8 mouse cellular contexts compared by ENCODE assay signal in genomic region chr2:25186575-25186930, GRCm38 (mm10). TPM values are rescaled to one million over a fixed set of nuclear protein-coding genes. Genes with fewer than 3 reads are reported as not detected.
A peak's percentile ranks its signal among the peaks of the same experiment; 100 is the strongest.
DNase-seq lines count a peak whose midpoint lies in the region; ATAC-seq and TF ChIP-seq lines count a peak whose summit lies in the region.
"Had no signal": no experiment of that assay in that cellular context is flagged by ENCODE, and none has a peak within 500 bp of the region (broad histone marks: within the 10 kb centered on the region; RNA-seq: fewer than 3 reads in every experiment).

No protein-coding gene starts in this region.

- H3K4me2 ChIP-seq in lung, embryonic 16.5 days (ENCODE audit: low read depth, low read length) = peak overlapping the region; percentile 94
- H3K4me2 ChIP-seq in forebrain, postnatal 0 days (ENCODE audit: low read depth) = peak overlapping the region; percentile 83
- H3K4me2 ChIP-seq in liver, embryonic 12.5 days = peak overlapping the region; percentile 82
- peak overlapping the region; percentile 85 for H3K4me2 ChIP-seq in stomach, embryonic 16.5 days (ENCODE audit: low read depth, low read length)

- no peak overlapping the region for H3K27ac ChIP-seq in lung, embryonic 16.5 days (ENCODE audit: low read length)
- no peak overlapping the region for H3K27ac ChIP-seq in forebrain, postnatal 0 days (ENCODE audit: low read depth, low read length)
- no peak overlapping the region for H3K27ac ChIP-seq in liver, embryonic 12.5 days
- H3K27ac ChIP-seq in stomach, embryonic 16.5 days (ENCODE audit: low read length) = no peak overlapping the region

- no peak for TF ChIP-seq CTCF in forebrain, postnatal 0 days (IDR thresholded peaks at IDR 0.05; ENCODE audit: low read depth)

- DNase-seq in lung, postnatal 4 days = no peak
- no peak for DNase-seq in forebrain, postnatal 0 days
- no peak for DNase-seq in thymus, postnatal 4 days
- no peak for DNase-seq in layer of hippocampus, adult 9-10 months (ENCODE audit: low spot score)
- DNase-seq: lung, adult 2 months had no signal

- no peak; the same call in 1 of the 2 replicates for ATAC-seq in lung, embryonic 16.5 days (ENCODE audit: low read depth)
- 0 out of 2 replicates have a peak, but pooled peaks have one; percentile 3 for ATAC-seq in forebrain, postnatal 0 days
- ATAC-seq in liver, embryonic 12.5 days = no peak
- ATAC-seq in stomach, embryonic 16.5 days (ENCODE audit: insufficient read depth, low FRiP score) = no peak

- no peaks in the 10 kb centered on the region for H3K36me3 ChIP-seq in lung, embryonic 16.5 days (ENCODE audit: control insufficient read depth, insufficient read depth, low read length)
- no peaks in the 10 kb centered on the region for H3K36me3 ChIP-seq in forebrain, postnatal 0 days (ENCODE audit: insufficient read depth)
- H3K36me3 ChIP-seq in liver, embryonic 12.5 days = no peaks in the 10 kb centered on the region
- no peaks in the 10 kb centered on the region for H3K36me3 ChIP-seq in stomach, embryonic 16.5 days (ENCODE audit: control insufficient read depth, insufficient read depth, low read length)

- H3K27me3 ChIP-seq in lung, embryonic 16.5 days (ENCODE audit: control insufficient read depth, insufficient read depth, low read depth, low read length) = peaks cover 13% of the 10 kb centered on the region
- H3K27me3 ChIP-seq in forebrain, postnatal 0 days (ENCODE audit: insufficient read depth, low read length) = no peaks in the 10 kb centered on the region
- H3K27me3 ChIP-seq in liver, embryonic 12.5 days (replicated peaks) = peaks cover 62% of the 10 kb centered on the region
- H3K27me3 ChIP-seq in stomach, embryonic 16.5 days (ENCODE audit: control insufficient read depth, insufficient read depth, low read length) = peaks cover 21% of the 10 kb centered on the region; the same call in 1 of the 2 replicates

- H3K4me3 ChIP-seq in lung, embryonic 16.5 days (ENCODE audit: low read length) = peak overlapping the region; percentile 57
- H3K4me3 ChIP-seq in forebrain, postnatal 0 days (ENCODE audit: low read depth, low read length) = peak overlapping the region; percentile 52
- H3K4me3 ChIP-seq in liver, embryonic 12.5 days = peak overlapping the region; percentile 53
- peak overlapping the region; percentile 52 for H3K4me3 ChIP-seq in stomach, embryonic 16.5 days (replicated peaks; ENCODE audit: low read length)

- WGBS in lung, embryonic 16.5 days = 32% methylated on average over 5 of the region's 5 CpGs
- WGBS in forebrain, postnatal 0 days = 26% methylated on average over 5 of the region's 5 CpGs
- WGBS in liver, embryonic 12.5 days (ENCODE audit: insufficient replicate concordance) = 37% methylated on average over 5 of the region's 5 CpGs
- 39% methylated on average over 5 of the region's 5 CpGs for WGBS in stomach, embryonic 16.5 days

- peaks cover 7% of the 10 kb centered on the region; the same call in 1 of the 2 replicates for H3K4me1 ChIP-seq in lung, embryonic 16.5 days (replicated peaks; ENCODE audit: control insufficient read depth, insufficient read depth, low read length)
- 0 out of 2 replicates have a peak, but pooled peaks cover 13% of the 10 kb centered on the region for H3K4me1 ChIP-seq in forebrain, postnatal 0 days (ENCODE audit: insufficient read depth)
- peaks cover 32% of the 10 kb centered on the region for H3K4me1 ChIP-seq in liver, embryonic 12.5 days
- H3K4me1 ChIP-seq in stomach, embryonic 16.5 days (ENCODE audit: control insufficient read depth, insufficient read depth, low read length) = peaks cover 12% of the 10 kb centered on the region

- H3K9me3 ChIP-seq in lung, embryonic 16.5 days (ENCODE audit: control insufficient read depth, low read length) = no peaks in the 10 kb centered on the region
- no peaks in the 10 kb centered on the region for H3K9me3 ChIP-seq in forebrain, postnatal 0 days (ENCODE audit: low read length)
- H3K9me3 ChIP-seq in liver, embryonic 12.5 days (replicated peaks) = no peaks in the 10 kb centered on the region
- H3K9me3 ChIP-seq in stomach, embryonic 16.5 days (replicated peaks; ENCODE audit: control insufficient read depth, low read length) = no peaks in the 10 kb centered on the region

- H3K9ac ChIP-seq in lung, embryonic 16.5 days (ENCODE audit: low read length) = no peak overlapping the region; the same call in 1 of the 2 replicates
- 0 out of 2 replicates have a peak overlapping the region, but pooled peaks have one; percentile 77 for H3K9ac ChIP-seq in forebrain, postnatal 0 days
- no peak overlapping the region for H3K9ac ChIP-seq in liver, embryonic 12.5 days
- 0 out of 2 replicates have a peak overlapping the region, but pooled peaks have one; percentile 77 for H3K9ac ChIP-seq in stomach, embryonic 16.5 days (ENCODE audit: low read length)

RNA-seq across cellular contexts. Expression of gene Nrarp, which starts 6.0 kb away (rescaled TPM):
- 9.8 and 10.0 TPM in 2 replicates for polyA plus RNA-seq in lung, embryonic 16.5 days (2015; fragmentation: Nextera tagmentation; extraction: Ambion mirVana)
- 38.2 and 40.0 TPM in 2 replicates for total RNA-seq in forebrain, postnatal 0 days (2014; rRNA removed)
- 17.0 and 17.8 TPM in 2 replicates for polyA plus RNA-seq in forebrain, postnatal 0 days (2015; fragmentation: Nextera tagmentation; extraction: Ambion mirVana)
- polyA plus RNA-seq in liver, embryonic 12.5 days (2016; fragmentation: Nextera tagmentation; extraction: Ambion mirVana) = 5.9 and 6.2 TPM in 2 replicates
- 9.9 and 11.0 TPM in 2 replicates for polyA plus RNA-seq in stomach, embryonic 16.5 days (2015; fragmentation: Nextera tagmentation; extraction: Ambion mirVana)

RNA-seq across cellular contexts. Expression of gene Tor4a, which starts 10.1 kb away (rescaled TPM):
- polyA plus RNA-seq in lung, embryonic 16.5 days (2015; fragmentation: Nextera tagmentation; extraction: Ambion mirVana) = 10.0 and 12.5 TPM in 2 replicates
- 1.7 and 3.3 TPM in 2 replicates for total RNA-seq in forebrain, postnatal 0 days (2014; rRNA removed)
- polyA plus RNA-seq in forebrain, postnatal 0 days (2015; fragmentation: Nextera tagmentation; extraction: Ambion mirVana) = 0.92 and 1.2 TPM in 2 replicates
- polyA plus RNA-seq in liver, embryonic 12.5 days (2016; fragmentation: Nextera tagmentation; extraction: Ambion mirVana) = 7.2 and 7.4 TPM in 2 replicates
- polyA plus RNA-seq in stomach, embryonic 16.5 days (2015; fragmentation: Nextera tagmentation; extraction: Ambion mirVana) = 16.8 and 19.2 TPM in 2 replicates

RNA-seq across cellular contexts. Expression of gene Nelfb, which starts 24.7 kb away (rescaled TPM):
- polyA plus RNA-seq in lung, embryonic 16.5 days (2015; fragmentation: Nextera tagmentation; extraction: Ambion mirVana) = 112 and 113 TPM in 2 replicates
- 94.6 and 115 TPM in 2 replicates for total RNA-seq in forebrain, postnatal 0 days (2014; rRNA removed)
- polyA plus RNA-seq in forebrain, postnatal 0 days (2015; fragmentation: Nextera tagmentation; extraction: Ambion mirVana) = 57.1 and 76.1 TPM in 2 replicates
- polyA plus RNA-seq in liver, embryonic 12.5 days (2016; fragmentation: Nextera tagmentation; extraction: Ambion mirVana) = 56.7 and 61.5 TPM in 2 replicates
- polyA plus RNA-seq in stomach, embryonic 16.5 days (2015; fragmentation: Nextera tagmentation; extraction: Ambion mirVana) = 102 and 109 TPM in 2 replicates

RNA-seq across cellular contexts. Expression of gene Stpg3, which starts 27.9 kb away (rescaled TPM):
- 0.15 TPM in 1 of 2 replicates, not detected in the other for polyA plus RNA-seq in lung, embryonic 16.5 days (2015; fragmentation: Nextera tagmentation; extraction: Ambion mirVana)
- not detected in 2 replicates for total RNA-seq in forebrain, postnatal 0 days (2014; rRNA removed)
- not detected in 2 replicates for polyA plus RNA-seq in forebrain, postnatal 0 days (2015; fragmentation: Nextera tagmentation; extraction: Ambion mirVana)
- not detected in 2 replicates for polyA plus RNA-seq in liver, embryonic 12.5 days (2016; fragmentation: Nextera tagmentation; extraction: Ambion mirVana)
- 0.06 TPM in 1 of 2 replicates, not detected in the other for polyA plus RNA-seq in stomach, embryonic 16.5 days (2015; fragmentation: Nextera tagmentation; extraction: Ambion mirVana)
- polyA plus RNA-seq: lung, adult 2 months had no signal

RNA-seq across cellular contexts. Expression of gene Fam166a, which starts 32.0 kb away (rescaled TPM):
- polyA plus RNA-seq in lung, embryonic 16.5 days (2015; fragmentation: Nextera tagmentation; extraction: Ambion mirVana) = 0.68 TPM in 1 of 2 replicates, not detected in the other
- total RNA-seq in forebrain, postnatal 0 days (2014; rRNA removed) = not detected in 2 replicates
- 0.94 TPM in 1 of 2 replicates, not detected in the other for polyA plus RNA-seq in forebrain, postnatal 0 days (2015; fragmentation: Nextera tagmentation; extraction: Ambion mirVana)
- polyA plus RNA-seq in liver, embryonic 12.5 days (2016; fragmentation: Nextera tagmentation; extraction: Ambion mirVana) = 1.2 TPM in 1 of 2 replicates, not detected in the other
- not detected in 2 replicates for polyA plus RNA-seq in stomach, embryonic 16.5 days (2015; fragmentation: Nextera tagmentation; extraction: Ambion mirVana)

Comparison
In these comparisons a context has a peak if more than half of its experiments do, and no peak if none do; other contexts are left out.
1. H3K9ac ChIP-seq: peak in forebrain, postnatal 0 days (single experiment) and stomach, embryonic 16.5 days (single experiment); none in lung, embryonic 16.5 days (single experiment) and liver, embryonic 12.5 days (single experiment).
2. Peak in every context shown above with its lines, with median percentiles within 50 percentile points of each other: H3K4me2 ChIP-seq and H3K4me3 ChIP-seq.